Mouse (Mus musculus) adrenal gland, postnatal 0 days (tissue): Measurements from ENCODE around the gene Alpi. TPM values are rescaled to one million over a fixed set of nuclear protein-coding genes. Genes with fewer than 3 reads are reported as not detected.

ENCODE experiments used
- polyA plus RNA-seq: library from polyadenylated mRNA; unstranded; fragments of >200 nt; fragmentation: Nextera tagmentation; extraction: Ambion mirVana; gene quantifications from 2 replicates; pipeline ENCODE4 v1.2.1, GENCODE M21; 2015

Gene Alpi
- 0.11 and 2.6 TPM in 2 replicates for polyA plus RNA-seq

GRCm38 (mm10) chr1:87101411-87101810 is at the start of gene Alpi:
Gene Alpi, minus strand, starts transcription at chr1:87101606.

DNA sequence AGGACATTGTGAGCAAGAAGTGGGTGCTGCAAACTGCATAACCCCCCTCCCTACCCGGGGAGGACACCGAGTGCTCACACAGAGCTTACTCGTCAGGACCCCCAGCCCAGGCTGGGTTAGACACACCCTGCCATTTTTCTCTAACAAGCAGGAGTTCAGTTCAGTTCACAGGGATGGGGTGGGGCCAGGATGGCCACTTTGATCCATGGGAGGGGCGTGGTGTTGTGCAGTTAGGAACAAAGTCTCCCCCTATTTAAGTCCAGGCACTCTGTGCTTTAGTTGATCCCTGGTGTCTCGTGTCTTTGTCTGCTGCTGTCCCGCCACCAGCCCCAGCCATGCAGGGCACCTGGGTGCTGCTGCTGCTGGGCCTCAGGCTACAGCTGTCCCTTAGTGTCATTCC is 23.3 kb upstream of the Alpi start, which contains the start of gene Akp3:
Akp3 (plus strand) TSS at position 301 of the 400 bp plus-strand sequence.

DNA sequence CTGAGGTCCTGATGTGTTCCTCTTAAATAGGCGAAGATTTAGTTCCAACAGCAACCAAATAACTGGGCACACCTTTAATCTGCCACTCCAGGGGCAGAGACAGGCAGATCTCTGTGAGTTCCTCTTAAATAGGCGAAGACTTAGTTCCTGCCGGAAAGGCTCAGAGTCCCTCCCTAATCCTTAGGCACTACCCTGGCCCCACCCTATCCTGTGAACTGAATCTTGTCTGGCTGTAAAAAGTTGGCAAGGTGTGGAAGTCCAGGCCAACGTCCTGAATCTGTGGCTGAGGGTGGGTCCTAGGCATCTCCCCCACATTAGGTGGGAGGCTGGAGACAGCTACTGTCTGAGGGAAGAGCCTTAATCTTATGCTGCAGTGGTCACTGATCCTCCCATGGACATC is 11.6 kb downstream of the Alpi start, which contains the start of gene Alppl2:
Alppl2 (minus strand) TSS at position 101 of the 400 bp plus-strand sequence.

Other genes with a start within 250 kb of the Alpi start
- not detected in 2 replicates for gene Alppl2, start 11.7 kb downstream of the Alpi start, polyA plus RNA-seq
- not detected in 2 replicates for gene Akp3, start 23.4 kb upstream of the Alpi start, polyA plus RNA-seq
- gene Ecel1, start 54.9 kb upstream of the Alpi start, polyA plus RNA-seq, result 21.6 and 76.9 TPM in 2 replicates
- not detected in 2 replicates for gene Prss56, start 81.7 kb upstream of the Alpi start, polyA plus RNA-seq
- gene Chrnd, start 89.0 kb upstream of the Alpi start, polyA plus RNA-seq, result 0.08 TPM in 1 of 2 replicates, not detected in the other
- 0.11 TPM in 1 of 2 replicates, not detected in the other for gene Chrng, start 103.1 kb upstream of the Alpi start, polyA plus RNA-seq
- 103 and 124 TPM in 2 replicates for gene Eif4e2, start 112.3 kb upstream of the Alpi start, polyA plus RNA-seq
- gene Efhd1, start 162.8 kb upstream of the Alpi start, polyA plus RNA-seq, result 40.9 and 116 TPM in 2 replicates
- gene Gigyf2, start 225.4 kb upstream of the Alpi start, polyA plus RNA-seq, result 24.5 and 30.3 TPM in 2 replicates